Mouse (Mus musculus): ENCODE measurements around the gene Pik3ca.

Gene Pik3ca

DNA sequence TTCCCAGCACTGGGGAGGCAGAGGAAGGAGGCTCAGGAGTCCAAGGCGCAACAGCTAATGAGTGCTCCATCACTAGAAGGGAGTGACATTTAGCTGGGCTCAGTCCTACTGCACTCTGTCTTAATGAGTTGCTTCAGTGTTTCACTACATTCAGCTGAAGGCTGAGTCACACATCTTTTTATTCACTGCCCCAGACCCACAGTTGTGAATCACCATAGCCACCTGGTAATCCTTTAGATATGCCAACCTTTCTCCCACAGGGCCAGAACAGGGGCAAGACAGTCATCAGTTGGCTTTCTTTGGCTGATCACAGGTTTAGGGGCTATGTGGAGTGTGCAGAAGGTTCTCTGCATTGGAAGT is 99.2 kb downstream of the Pik3ca start:
- no peak for DNase-seq (ENCODE audit: low spot score)

DNA sequence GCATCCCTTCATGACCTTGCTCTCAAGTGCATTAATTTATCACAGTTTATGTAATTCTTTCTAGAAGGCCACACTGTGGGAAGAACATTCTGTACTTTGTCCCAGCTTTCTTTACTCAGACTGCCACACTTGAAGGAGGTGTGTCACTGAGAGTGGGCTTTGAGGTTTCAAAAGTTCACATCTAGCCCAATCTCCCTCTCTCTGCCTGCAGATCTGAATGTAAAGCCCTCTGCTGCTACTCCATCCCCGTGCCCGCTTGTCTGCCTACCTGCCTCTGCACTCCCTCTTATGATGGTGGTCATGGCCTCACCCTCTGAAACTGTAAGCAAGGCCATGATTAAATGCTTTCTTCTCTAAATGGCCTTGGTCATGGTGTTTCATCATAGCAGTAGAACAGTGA is 102.9 kb downstream of the Pik3ca start:
- no peak for DNase-seq (ENCODE audit: low spot score)

- no peak for DNase-seq (ENCODE audit: low spot score)
Observed at GRCm38 (mm10) chr3:32505841-32506240, 108.4 kb downstream of the Pik3ca start.

GRCm38 (mm10) chr3:32506366-32507225 is 109.1 kb downstream of the Pik3ca start:
- DNase-seq (ENCODE audit: low spot score): no peak

DNA sequence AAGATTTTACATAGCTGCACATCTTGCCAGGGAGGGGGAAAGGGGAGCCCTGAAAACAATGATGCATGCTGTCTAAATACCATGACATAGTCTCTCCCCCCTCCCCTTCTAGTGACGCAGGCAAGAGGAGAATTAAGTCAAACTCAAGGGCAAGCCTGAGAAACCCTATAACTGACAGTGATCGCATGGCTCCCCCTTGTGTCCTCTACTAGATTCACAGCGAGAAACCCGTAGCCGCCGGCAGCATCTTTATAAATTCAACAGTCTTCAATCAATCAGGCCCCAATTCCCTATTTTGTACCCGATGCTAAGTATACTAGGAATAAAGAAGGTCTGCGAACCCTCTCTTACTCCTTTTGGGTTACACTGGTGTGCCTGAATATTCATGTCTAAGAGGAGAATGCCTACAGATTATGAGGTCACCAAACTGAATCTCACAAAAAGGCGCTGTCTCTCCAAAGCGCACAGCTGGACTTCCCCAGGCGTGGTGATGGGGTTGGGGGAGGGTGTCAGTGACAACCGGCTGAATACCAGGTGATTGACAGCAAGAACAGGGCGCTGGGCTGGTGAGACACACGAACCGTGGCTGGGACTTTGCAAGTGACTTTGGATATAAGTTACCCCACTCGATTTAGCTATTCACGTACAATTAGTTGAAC is 111.3 kb downstream of the Pik3ca start:
- no peak for DNase-seq (ENCODE audit: low spot score)

DNA sequence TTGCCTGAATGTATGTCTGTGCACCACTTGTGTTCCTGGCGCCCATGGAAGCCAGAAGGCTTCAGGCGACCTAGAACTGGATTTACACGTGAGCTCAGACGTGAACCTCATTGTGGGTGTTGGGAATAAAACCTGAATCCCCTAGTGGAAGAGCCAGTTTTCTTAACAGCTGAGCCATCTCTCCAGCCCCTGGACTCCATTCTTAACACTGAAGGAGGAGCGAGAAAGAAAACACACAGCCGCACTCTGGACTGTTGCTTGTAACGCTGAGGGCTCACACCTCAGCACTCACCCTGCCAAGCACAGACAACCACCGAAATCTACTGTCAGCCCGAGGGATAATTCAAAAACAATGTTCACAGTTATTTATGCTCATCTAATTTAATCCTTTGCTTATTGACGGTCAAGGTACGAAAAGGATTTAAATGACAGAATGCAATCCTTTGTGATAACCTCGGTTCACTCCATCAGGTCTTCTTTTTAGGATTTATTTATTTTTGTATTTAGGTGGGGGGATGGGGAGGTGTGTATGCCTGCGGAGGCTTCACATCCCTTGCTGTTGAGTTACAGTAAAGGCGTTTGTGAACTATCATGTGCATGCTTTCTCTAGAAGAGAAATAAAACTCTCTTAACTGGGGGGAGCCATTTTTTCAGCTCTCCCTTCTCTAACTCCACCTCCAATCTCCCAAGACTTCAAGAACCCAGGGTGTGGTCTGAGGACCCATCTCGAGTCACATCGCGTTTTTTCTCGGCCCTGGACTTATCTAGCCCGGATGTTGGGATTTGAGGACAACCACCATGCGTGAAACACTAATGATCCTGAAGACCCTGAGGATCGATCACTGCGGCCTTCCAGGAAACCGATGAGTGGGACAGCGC is 112.3 kb downstream of the Pik3ca start, which contains the start of gene Zfp639:
Gene Zfp639 (plus strand): TSS at position 764 of the 879 bp plus-strand sequence.
- DNase-seq (ENCODE audit: low spot score): no peak

GRCm38 (mm10) chr3:32510375-32511190 is 113.1 kb downstream of the Pik3ca start:
- peak; percentile 95 for DNase-seq (ENCODE audit: low spot score)

DNA sequence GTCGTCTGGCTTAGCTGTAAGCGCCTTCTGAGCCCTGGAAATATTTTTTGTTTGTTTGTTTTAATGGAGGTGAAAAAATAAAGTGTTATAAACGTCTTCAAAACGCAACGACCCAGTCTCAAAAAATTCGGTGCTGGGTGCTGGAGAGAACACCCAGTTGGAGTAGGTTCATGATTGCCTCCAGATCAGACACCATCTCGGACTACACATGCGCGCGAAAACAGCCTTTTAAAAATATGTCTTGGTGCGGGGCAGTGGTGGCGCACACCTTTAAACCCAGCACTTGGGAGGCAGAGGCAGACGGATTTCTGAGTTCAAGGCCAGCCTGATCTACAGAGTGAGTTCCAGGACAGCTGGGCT is 113.7 kb downstream of the Pik3ca start:
- no peak for DNase-seq (ENCODE audit: low spot score)

GRCm38 (mm10) chr3:32512686-32513284 is 115.3 kb downstream of the Pik3ca start:
- DNase-seq (ENCODE audit: low spot score): no peak

DNA sequence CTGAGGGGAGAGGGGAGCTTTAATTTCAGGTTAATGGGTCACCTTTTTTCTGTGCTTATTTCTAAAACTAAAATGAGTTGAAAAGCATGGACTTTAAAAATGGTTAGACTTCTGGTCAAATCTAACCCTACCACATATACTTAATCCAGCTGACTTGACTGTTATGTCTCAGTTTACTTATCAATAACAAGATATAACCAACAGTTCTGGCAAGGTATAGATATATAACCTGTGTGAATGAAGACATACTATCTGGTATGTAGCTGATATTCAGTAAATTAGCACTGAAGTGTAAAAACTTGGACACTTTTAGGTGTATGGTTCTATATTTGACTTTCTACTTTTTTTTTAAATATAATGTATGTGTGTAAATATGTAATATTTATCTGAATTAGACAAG is 116.1 kb downstream of the Pik3ca start:
- no peak for DNase-seq (ENCODE audit: low spot score)

All from testis, postnatal 14 days (tissue).